ENCODE assay signal across 18 mouse cellular contexts in the genomic region with DNA sequence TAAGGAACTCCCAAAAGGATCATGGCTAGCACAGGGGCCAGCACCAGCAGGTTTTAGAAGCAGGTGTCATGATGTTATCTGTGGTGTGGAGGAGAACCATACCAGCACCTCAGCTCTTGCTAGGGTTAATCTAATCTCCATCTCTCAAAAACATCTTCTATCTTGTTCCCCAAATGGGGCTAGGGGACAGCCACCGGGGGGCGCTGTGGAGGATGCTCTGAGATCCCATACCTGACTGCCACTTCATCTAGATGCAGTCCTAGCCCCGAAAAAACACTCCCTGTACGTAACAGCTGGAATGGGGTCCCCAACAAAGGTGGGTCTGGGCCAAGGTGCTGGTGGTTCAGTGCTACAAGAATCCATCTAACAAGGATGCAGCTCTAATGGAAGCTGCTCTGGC. TPM values are rescaled to one million over a fixed set of nuclear protein-coding genes. Genes with fewer than 3 reads are reported as not detected.
DNase-seq lines count a peak whose midpoint lies in the region; ATAC-seq and TF ChIP-seq lines count a peak whose summit lies in the region.
"Had no signal": no experiment of that assay in that cellular context is flagged by ENCODE, and none has a peak within 500 bp of the region (broad histone marks: within the 10 kb centered on the region; RNA-seq: fewer than 3 reads in every experiment).

No protein-coding gene starts in this region.

- ATAC-seq in CD4-positive, CD25-positive, alpha-beta regulatory T cell, adult 4 months = no peak
- ATAC-seq in liver, postnatal 0 days = no peak
- ATAC-seq in liver, embryonic 12.5 days = no peak
- ATAC-seq: forebrain, embryonic 15.5 days; midbrain, embryonic 13.5 days had no signal

- H3K27ac ChIP-seq in liver, postnatal 0 days (ENCODE audit: low read depth) = no peak overlapping the region
- H3K27ac ChIP-seq in liver, embryonic 12.5 days = no peak overlapping the region
- H3K27ac ChIP-seq in bone marrow, adult 2 months (ENCODE audit: control insufficient read depth, insufficient read depth, low read depth, low read length, poor library complexity) = no peak overlapping the region
- H3K27ac ChIP-seq: forebrain, embryonic 15.5 days; heart, embryonic 15.5 days; hindbrain, embryonic 13.5 days; lung, embryonic 15.5 days; midbrain, embryonic 13.5 days; neural tube, embryonic 12.5 days had no signal

- TF ChIP-seq CTCF in liver, postnatal 0 days (IDR thresholded peaks at IDR 0.05; ENCODE audit: low read depth) = peak; percentile 40
- TF ChIP-seq CTCF in bone marrow, adult 2 months (IDR thresholded peaks at IDR 0.05; ENCODE audit: control insufficient read depth, insufficient read depth, low read length) = peak; percentile 43; the same call in 1 of the 2 replicates

- no peaks in the 10 kb centered on the region for H3K27me3 ChIP-seq in liver, postnatal 0 days (ENCODE audit: insufficient read depth, low read length)
- H3K27me3 ChIP-seq in liver, embryonic 12.5 days (replicated peaks) = no peaks in the 10 kb centered on the region
- H3K27me3 ChIP-seq: forebrain, embryonic 15.5 days; heart, embryonic 15.5 days; hindbrain, embryonic 13.5 days; lung, embryonic 15.5 days; midbrain, embryonic 13.5 days; neural tube, embryonic 12.5 days had no signal

- H3K4me3 ChIP-seq in liver, postnatal 0 days (ENCODE audit: low read depth, low read length) = no peak overlapping the region
- no peak overlapping the region for H3K4me3 ChIP-seq in liver, embryonic 12.5 days
- H3K4me3 ChIP-seq in bone marrow, adult 2 months (replicated peaks; ENCODE audit: control insufficient read depth, low read depth, low read length) = no peak overlapping the region
- H3K4me3 ChIP-seq: forebrain, embryonic 15.5 days; heart, embryonic 15.5 days; hindbrain, embryonic 13.5 days; lung, embryonic 15.5 days; midbrain, embryonic 13.5 days; neural tube, embryonic 12.5 days had no signal

- no peak overlapping the region for H3K9ac ChIP-seq in liver, postnatal 0 days (replicated peaks)
- no peak overlapping the region for H3K9ac ChIP-seq in liver, embryonic 12.5 days
- H3K9ac ChIP-seq: forebrain, embryonic 15.5 days; heart, embryonic 15.5 days; hindbrain, embryonic 13.5 days; lung, embryonic 15.5 days; midbrain, embryonic 13.5 days; neural tube, embryonic 12.5 days had no signal

- TF ChIP-seq POLR2A in bone marrow, adult 2 months (IDR thresholded peaks at IDR 0.05; ENCODE audit: borderline replicate concordance, control insufficient read depth, low read depth, low read length) = no peak

- H3K4me2 ChIP-seq in liver, postnatal 0 days (ENCODE audit: low read depth, low read length) = no peak overlapping the region
- no peak overlapping the region for H3K4me2 ChIP-seq in liver, embryonic 12.5 days
- H3K4me2 ChIP-seq: forebrain, embryonic 15.5 days; heart, embryonic 15.5 days; hindbrain, embryonic 13.5 days; lung, embryonic 15.5 days; midbrain, embryonic 13.5 days; neural tube, embryonic 12.5 days had no signal

- H3K9me3 ChIP-seq in liver, postnatal 0 days (ENCODE audit: low read length) = no peaks in the 10 kb centered on the region
- no peaks in the 10 kb centered on the region for H3K9me3 ChIP-seq in liver, embryonic 12.5 days (replicated peaks)
- H3K9me3 ChIP-seq: forebrain, embryonic 15.5 days; heart, embryonic 15.5 days; hindbrain, embryonic 13.5 days; lung, embryonic 15.5 days; midbrain, embryonic 13.5 days; neural tube, embryonic 12.5 days had no signal

- TF ChIP-seq EP300 in liver, postnatal 0 days (IDR thresholded peaks at IDR 0.05; ENCODE audit: low read depth) = no peak

- DNase-seq in CD4-positive, CD25-positive, alpha-beta regulatory T cell, adult 2 months (ENCODE audit: low read depth, low spot score) = peak; percentile 38
- peak; percentile 21 for DNase-seq in liver, postnatal 0 days
- peak; percentile 15 for DNase-seq in thymus, postnatal 14 days
- no peak for DNase-seq in layer of hippocampus, postnatal 36 days
- DNase-seq in left cerebral cortex, adult 8-10 months (ENCODE audit: low spot score in 2 of 2) = no peak
- DNase-seq: adrenal gland, adult 2 months; cerebellum, adult 11-12 months; gastrocnemius, postnatal 25 days; kidney, adult 2 months had no signal

- no peaks in the 10 kb centered on the region for H3K36me3 ChIP-seq in liver, postnatal 0 days (replicated peaks; ENCODE audit: insufficient read depth, low read length)
- H3K36me3 ChIP-seq in liver, embryonic 12.5 days = no peaks in the 10 kb centered on the region
- H3K36me3 ChIP-seq: forebrain, embryonic 15.5 days; heart, embryonic 15.5 days; hindbrain, embryonic 13.5 days; lung, embryonic 15.5 days; midbrain, embryonic 13.5 days; neural tube, embryonic 12.5 days had no signal

- 38% methylated on average over 4 of the region's 4 CpGs for WGBS in liver, postnatal 0 days (ENCODE audit: insufficient replicate concordance)
- 36% methylated on average over 4 of the region's 4 CpGs for WGBS in liver, embryonic 12.5 days (ENCODE audit: insufficient replicate concordance)
- 51% methylated on average over 4 of the region's 4 CpGs for WGBS in bone marrow, adult 2 months

- no peaks in the 10 kb centered on the region for H3K4me1 ChIP-seq in liver, postnatal 0 days (ENCODE audit: insufficient read depth)
- no peaks in the 10 kb centered on the region for H3K4me1 ChIP-seq in liver, embryonic 12.5 days
- H3K4me1 ChIP-seq in bone marrow, adult 2 months (ENCODE audit: control insufficient read depth, insufficient read depth, low read length) = no peaks in the 10 kb centered on the region
- H3K4me1 ChIP-seq: forebrain, embryonic 15.5 days; heart, embryonic 15.5 days; hindbrain, embryonic 13.5 days; lung, embryonic 15.5 days; midbrain, embryonic 13.5 days; neural tube, embryonic 12.5 days had no signal

RNA-seq across cellular contexts. Expression of gene Eepd1, which starts 31.0 kb away (rescaled TPM):
- under 1 TPM; 0.31 to 0.80 TPM for polyA plus RNA-seq in CD4-positive, CD25-positive, alpha-beta regulatory T cell, adult 4 months (2017; shearing (Covaris generic))
- polyA plus RNA-seq in liver, postnatal 0 days (2015; fragmentation: Nextera tagmentation; extraction: Ambion mirVana) = 7.6 and 7.8 TPM in 2 replicates
- 5.4 and 6.3 TPM in 2 replicates for polyA plus RNA-seq in liver, embryonic 12.5 days (2016; fragmentation: Nextera tagmentation; extraction: Ambion mirVana)
- 2.1 and 9.0 TPM in 2 replicates for polyA plus RNA-seq in bone marrow, adult 2 months (2011; ENCODE audit: insufficient read depth, insufficient read length, low replicate concordance, missing spikeins)
- total RNA-seq in layer of hippocampus, postnatal 36 days (2021) = 10 to 100 TPM; 14.5 to 18.0 TPM
- 10 to 100 TPM; 23.0 to 26.1 (median 24.0) TPM for total RNA-seq in left cerebral cortex, adult 8-10 months (2022)

Comparison
In these comparisons a context has a peak if more than half of its experiments do, and no peak if none do; other contexts are left out.
1. DNase-seq: peak in CD4-positive, CD25-positive, alpha-beta regulatory T cell, adult 2 months (single experiment), liver, postnatal 0 days (single experiment) and thymus, postnatal 14 days (single experiment); none in layer of hippocampus, postnatal 36 days (0 of 2) and left cerebral cortex, adult 8-10 months (0 of 2).